Mouse (Mus musculus) layer of hippocampus, adult 18-20 months (tissue): ENCODE data around the gene 9130230L23Rik. TPM values are rescaled to one million over a fixed set of nuclear protein-coding genes. Genes with fewer than 3 reads are reported as not detected.
"Not testable (repeated sequence)": the region's sequence is repeated elsewhere in the genome, so short reads cannot be mapped to it uniquely, and the experiment has no call there.

Experiments
- DNase-seq, 2 experiments: peaks; one replicate each; pipeline ENCODE4 v3.0.0; 2022; ENCODE audit warnings: low spot score in 2 of 2
- total RNA-seq, 2 experiments: library from RNA; stranded (reverse); gene quantifications; 2 replicates each; pipeline ENCODE4 v1.2.3; 2021

The 9130230L23Rik gene
- total RNA-seq, 2 experiments from 2014 or later = not detected

- no peak for DNase-seq
Measured at GRCm38 (mm10) chr5:66008245-66008967, 4.3 kb upstream of the 9130230L23Rik start.

DNA sequence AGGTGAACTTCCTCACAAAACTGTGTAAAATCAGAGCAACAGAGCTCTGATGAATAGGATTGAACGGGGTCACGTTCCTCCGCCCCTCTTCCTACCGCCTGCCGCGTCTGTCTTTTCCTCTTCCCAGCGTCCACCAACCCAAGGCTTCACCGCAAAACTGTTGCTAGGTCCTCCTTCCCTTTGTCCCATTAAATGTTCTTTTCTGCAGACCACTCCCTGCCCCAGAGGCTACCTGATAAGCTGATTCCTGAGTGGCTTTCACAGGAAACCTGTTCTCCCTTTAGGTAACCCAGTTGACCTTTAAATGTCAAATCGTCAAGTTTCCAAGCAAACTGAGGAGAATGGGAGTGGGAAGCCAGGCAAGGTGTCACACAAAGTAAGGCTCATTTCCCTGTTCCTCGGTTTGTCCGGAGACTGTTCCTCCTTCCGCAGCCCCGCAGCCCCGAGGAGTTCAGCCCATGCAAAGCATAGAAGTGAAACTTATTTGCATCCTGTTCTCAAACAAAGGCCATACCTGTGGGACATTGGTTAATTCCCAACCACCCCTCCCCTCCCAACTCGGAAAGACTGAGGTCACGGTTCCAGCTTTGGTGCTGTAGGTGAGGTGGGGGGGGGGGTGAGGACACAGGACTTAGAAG is 1.1 kb upstream of the 9130230L23Rik start:
- no peak for DNase-seq

GRCm38 (mm10) chr5:66001232-66001631 is 2.9 kb downstream of the 9130230L23Rik start:
- DNase-seq = no peak

GRCm38 (mm10) chr5:66000567-66001125 is 3.4 kb downstream of the 9130230L23Rik start:
- no peak for DNase-seq

- no peak for DNase-seq
Measured at GRCm38 (mm10) chr5:66000074-66000473, 4.0 kb downstream of the 9130230L23Rik start.

DNA sequence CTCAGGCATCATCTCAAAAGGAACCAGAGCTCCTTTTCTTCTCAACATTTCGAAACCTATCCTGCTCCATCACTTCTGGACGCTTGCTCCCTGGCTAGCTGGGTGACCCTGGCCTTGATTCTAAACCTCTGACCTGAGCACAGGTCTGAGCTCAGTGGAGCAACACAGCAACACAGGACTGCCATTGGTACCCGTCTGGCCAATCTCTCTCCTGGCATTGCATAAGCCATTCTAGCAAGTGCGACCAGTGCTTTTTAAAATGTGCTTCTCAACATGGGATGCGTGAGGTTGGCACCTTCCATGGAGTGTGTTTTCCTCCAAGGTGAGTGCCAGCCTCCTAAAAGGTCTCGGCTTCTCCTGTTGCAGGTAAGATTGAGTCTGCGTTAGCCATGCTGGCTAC is 5.0 kb downstream of the 9130230L23Rik start:
- no peak for DNase-seq

GRCm38 (mm10) chr5:65997813-65998212 is 6.3 kb downstream of the 9130230L23Rik start:
- DNase-seq = no peak

GRCm38 (mm10) chr5:65994643-65995042 is 9.4 kb downstream of the 9130230L23Rik start:
- DNase-seq = no peak

GRCm38 (mm10) chr5:65991191-65991590 is 12.9 kb downstream of the 9130230L23Rik start:
- no peak for DNase-seq

- DNase-seq = not testable (repeated sequence)
Measured at GRCm38 (mm10) chr5:65987004-65987403, 17.1 kb downstream of the 9130230L23Rik start.

DNA sequence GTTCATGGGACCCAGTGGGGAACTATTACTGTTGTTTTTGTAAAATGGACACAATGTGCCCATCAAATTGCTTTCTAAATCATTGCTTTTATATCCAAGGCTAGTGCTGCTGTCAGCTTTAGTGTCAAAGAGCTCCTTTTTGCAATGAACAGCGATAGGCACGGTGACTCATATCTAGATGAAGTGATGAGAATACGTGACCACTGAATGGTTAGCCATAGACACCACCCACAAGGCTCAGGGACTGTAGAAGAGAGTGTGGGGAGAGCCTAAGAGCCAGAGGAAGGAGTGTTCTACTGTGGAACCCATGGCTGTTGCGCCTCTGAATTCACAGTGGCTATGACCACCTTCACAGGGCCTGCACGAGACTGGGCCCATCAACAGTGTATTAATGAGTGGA is 17.7 kb downstream of the 9130230L23Rik start:
- no peak for DNase-seq

- DNase-seq = no peak
Measured at GRCm38 (mm10) chr5:65975731-65976130, 28.4 kb downstream of the 9130230L23Rik start.

DNA sequence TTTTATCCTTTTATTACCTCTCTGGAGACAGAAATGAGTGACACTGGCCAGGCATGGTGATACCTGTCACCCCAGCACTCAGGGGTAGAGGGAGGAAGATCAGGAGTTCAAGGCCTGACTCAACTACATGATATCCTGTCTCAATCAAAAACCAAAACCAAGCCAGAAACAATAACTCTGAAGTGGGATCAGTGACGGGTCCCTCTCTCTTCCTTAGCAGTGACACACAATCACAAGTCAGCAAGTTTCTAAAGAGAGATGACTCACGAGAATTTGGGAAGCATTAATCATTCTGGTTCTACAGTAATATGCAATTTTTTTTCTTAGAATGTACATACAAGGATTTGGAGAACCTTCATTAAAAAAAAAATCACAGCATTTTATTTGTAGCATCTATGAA is 30.9 kb downstream of the 9130230L23Rik start:
- no peak for DNase-seq

GRCm38 (mm10) chr5:65968004-65968403 is 36.1 kb downstream of the 9130230L23Rik start:
- DNase-seq = no peak

DNA sequence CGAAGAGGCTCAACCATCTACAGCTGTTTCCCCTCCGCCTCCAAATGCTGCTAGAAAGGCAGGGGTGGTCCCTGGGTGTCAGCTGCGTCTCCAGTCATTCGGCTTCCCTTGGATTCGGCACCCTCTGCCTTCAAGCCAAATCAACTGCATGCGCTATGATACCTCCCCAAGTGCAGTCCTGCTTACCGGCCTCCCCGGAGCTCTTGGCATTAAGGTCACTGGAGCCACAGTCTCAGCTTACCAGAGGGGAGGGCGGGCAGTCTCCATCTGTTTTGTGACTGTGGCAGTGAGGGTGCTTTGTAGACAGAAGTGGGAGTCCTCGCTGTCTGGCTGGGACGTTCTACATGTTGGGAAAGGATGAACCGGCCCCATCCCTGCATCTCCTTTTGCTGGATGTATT is 37.0 kb downstream of the 9130230L23Rik start:
- no peak for DNase-seq

DNA sequence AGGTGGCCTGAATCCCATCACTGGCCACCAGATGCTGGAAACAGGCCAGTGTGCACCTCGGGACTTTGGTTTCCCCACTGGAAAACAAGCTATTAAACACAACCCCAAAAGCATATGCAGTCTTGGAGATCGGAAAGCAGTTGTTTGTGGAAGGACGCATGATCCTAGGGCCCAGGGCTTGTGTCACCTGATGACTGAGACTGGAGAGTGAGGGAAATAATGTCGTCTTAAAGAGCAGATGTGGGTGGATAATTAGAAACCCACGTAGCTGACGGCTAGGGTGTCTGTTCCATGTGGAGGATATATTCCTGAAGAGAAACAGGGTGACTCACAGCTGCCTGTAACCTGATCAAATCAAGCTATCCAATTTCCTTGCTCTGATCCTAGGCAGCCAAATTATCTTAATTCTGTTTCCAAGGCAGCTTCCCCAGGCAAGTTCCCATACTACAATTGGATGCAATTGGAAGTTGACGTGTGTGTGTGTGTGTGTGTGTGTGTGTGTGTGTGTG is 38.3 kb downstream of the 9130230L23Rik start:
- DNase-seq = peak in 1 of 2 experiments; percentile 14

- DNase-seq = peak in 1 of 2 experiments; percentile 11
Measured at GRCm38 (mm10) chr5:65963291-65963690, 40.8 kb downstream of the 9130230L23Rik start.

DNA sequence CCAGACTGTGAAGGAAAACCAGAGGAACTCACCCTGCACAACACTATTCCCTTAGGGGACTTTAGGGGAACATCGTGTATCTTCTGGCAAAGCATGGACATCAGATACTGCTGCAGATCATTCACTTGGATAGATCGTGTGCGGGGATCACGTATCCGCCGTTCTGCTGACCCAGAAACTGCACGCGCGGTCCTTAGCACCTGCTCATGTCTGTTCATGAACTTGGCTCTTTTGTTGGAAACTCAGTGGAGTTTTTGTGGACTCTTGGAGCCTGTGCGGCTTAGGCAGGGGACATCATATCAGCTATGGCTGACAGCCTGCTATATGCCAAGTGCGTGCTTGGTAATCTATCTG is 43.5 kb downstream of the 9130230L23Rik start:
- no peak for DNase-seq

DNA sequence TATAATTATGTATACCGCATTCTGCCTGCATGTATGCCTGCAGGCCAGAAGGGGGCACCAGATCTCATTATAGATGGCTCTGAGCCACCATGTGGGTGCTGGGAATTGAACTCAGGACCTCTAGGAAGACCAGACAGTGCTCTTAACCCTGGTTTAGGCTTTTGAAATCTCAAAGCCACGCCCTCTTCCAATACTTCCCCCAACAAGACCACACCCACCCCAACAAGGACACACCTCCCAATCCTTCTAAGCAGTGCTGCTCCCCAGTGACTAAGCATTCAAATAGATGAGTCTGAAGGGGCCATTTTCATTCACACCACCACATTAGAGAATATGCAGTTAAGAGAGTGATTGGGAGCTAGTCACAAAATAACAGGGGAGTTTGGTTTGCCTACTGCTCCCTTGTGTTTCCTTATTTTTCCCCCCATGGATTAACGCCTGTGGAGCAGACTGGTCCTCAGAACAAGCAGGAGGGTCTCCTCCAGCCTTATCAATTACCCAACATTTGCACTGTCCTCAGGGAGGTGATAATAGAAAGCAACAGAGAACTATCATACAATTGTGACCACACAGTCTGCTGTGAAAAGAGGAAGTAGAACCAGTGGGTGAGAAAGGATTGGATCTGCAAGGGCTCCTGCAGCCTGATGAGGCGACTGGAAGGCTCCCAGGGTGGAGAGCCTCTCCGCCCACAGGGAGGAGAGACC is 44.0 kb downstream of the 9130230L23Rik start:
- no peak for DNase-seq

DNA sequence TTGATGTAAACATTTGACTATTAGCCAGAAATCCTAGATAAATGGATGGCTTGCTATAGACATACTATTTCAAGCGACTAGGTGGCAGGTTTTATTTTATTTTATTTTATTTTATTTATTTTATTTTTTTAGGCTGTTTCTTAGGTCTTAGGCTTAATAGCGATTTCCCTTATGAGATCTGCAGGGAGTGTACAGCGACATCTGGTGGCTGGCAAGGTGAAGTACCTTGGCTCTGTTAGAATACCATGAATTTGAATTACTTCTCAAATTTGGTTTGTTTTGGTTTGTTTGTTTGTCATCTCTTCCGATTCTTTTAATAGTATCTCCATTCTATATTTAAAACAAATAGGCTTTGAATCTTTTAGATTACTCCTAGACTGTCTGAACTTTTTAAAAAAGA is 45.5 kb downstream of the 9130230L23Rik start:
- peak in 1 of 2 experiments; percentile 64 for DNase-seq

- DNase-seq = no peak
Measured at GRCm38 (mm10) chr5:65956144-65957008, 47.7 kb downstream of the 9130230L23Rik start.
